Mouse (Mus musculus): ENCODE results near the gene Ugt2a2.
"Not testable (repeated sequence)": the region's sequence is repeated elsewhere in the genome, so short reads cannot be mapped to it uniquely, and the experiment has no call there.

Ugt2a2 gene

DNA sequence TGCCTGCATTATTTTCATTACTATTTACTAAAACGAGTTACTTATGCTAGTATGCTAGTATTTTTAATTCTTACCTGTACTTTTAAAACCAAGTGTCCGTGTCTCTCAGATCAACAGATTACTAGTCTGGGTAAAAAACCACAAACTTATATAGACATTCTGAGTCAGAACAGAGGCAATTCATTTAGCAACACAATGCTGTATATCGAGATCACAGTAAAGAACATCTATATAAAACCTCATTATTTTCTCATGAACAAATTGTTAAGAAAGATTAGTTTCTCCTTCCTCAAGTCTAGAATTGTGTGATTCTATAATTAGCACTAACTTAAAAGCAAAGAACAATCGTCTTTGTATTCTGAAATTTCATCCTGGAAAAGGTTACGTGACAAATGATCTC, at the start of gene Ugt2a2:
TSS of gene Ugt2a2 (minus strand) at position 101 of the 400 bp plus-strand sequence.
- in situ Hi-C loops (cut with MboI, MseI) = no loop called here

DNA sequence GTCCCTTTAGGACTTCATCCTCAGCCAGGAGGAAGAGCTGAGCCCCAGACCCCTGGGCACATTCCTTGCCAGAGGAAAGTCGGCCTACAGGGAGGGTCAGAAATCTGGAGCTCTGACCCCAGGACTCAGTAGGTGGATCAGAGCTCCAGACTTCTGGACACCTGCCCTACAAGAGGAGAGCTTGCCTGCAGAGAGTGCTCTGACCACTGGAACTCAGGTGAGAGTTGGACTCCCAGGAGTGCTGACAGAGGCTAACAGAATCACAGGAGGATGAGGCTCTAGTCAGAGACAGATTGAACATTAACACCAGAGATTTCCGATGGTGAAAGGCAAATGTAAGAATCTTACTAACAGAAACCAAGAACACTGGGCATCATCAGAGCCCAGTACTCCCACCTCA, 41.5 kb upstream of the Ugt2a2 start:
- in situ Hi-C loops (cut with MboI, MseI) = not testable (repeated sequence)

DNA sequence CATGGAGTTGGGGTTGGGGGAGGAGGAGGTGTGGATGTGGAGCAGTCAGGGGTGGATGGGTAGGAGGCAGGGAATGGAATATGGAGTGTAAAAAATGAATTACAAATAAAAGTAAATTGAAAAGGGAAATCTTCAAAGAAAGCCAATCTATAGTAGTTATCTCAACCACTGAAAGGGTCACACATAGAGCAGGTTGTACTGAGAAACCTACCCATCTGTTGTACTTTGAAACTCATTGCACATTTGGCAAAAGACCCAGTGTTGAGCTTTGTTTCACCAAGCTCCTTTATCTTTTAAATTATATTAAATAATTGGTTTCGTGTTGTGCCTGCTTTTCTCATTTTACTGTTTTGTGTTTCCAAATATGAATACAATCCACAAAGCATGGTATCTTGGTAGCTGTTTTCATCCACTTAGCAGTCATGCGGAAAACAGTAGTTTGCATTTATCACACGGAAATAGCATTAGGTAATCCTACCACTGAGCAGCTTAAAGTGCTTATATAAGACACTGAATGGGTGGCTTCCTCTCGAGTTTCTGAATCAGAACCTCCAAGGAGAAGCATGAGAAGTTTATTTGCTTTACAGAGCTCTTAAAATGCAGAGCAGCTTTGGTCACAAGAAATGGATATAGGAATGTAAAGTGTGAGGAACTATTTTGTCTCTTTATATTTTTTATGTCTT, 23.9 kb upstream of the Ugt2a2 start:
- in situ Hi-C loops (cut with MboI, MseI) = no loop called here

DNA sequence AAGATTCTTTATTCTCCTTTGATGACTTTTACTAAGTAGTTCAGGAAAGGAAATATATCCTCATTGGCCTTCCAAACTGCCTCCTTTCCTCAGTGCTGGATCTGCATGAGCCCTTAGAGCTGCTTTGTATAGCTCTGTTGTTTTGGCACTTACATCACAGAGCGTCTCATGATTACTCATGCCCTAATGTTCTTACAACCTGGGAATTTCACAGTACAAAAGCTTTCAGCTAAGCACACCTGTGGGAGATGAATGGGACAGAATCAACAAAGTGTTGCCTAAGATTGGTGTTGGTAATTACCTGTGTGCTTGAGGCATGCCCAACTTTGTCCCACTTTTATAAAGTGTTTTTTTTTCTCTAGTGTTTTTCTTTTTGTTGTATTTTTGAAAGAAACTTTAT, 20.6 kb upstream of the Ugt2a2 start:
- in situ Hi-C loops (cut with MboI, MseI) = no loop called here

DNA sequence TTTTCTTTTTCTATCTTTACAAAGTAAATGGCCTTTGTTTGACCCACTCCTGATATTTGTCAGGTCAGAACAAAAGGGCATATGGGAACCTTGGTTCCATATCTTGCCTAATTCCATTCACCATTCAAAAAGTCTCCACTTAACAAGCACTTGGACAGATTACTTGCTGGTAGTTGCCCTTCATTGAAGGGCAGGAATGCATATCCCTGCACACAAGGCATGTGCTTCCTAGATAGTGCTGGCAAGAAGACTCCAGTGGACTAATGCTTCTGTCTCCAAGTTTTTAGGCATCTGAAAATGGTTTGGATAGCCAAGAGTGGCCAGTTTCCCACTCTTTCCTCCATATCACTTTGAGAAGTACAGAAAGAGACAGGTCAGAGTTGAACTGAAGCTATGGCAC, 17.3 kb upstream of the Ugt2a2 start:
- in situ Hi-C loops (cut with MboI, MseI) = no loop called here

DNA sequence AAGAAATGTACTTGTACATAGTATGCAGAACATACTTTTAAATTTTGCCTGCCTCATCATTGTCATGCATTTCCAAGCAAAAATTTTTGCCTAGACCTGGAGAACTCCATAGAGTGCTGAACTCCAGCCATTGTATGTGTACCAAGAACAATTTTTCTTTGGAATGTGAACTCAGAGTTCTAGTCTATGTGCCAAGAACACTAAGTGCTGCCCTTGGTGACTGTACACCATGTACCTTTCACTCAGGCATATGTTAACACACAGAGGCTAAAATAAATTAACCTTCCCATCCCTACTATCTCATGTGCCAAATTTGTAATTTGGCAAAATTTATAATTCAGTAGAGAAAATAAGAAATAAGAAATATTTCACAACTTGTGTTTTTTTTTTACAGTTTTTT, 16.9 kb upstream of the Ugt2a2 start:
- in situ Hi-C loops (cut with MboI, MseI) = no loop called here

DNA sequence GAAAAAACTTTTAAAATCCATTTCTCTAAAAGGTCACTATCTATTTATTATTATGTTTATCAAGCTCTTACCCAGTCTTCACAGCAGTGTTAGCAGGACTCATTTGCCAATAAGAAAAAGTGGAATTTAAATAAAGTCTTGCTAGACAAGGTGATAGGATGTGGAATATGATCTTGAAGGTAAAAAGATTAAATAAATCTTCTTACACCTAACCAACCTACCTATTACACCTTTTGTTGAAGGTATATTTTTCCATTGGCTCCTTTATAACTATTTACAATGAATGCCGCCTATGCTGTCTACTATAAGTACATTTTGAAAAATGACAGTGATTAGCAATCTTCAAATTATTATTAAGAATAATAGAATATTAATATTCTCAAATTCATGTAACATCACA, 8.7 kb upstream of the Ugt2a2 start, which contains the start of gene Ugt2a1:
TSS of gene Ugt2a1 (minus strand) at position 101 of the 400 bp plus-strand sequence.
- in situ Hi-C loops (cut with MboI, MseI) = no loop called here

DNA sequence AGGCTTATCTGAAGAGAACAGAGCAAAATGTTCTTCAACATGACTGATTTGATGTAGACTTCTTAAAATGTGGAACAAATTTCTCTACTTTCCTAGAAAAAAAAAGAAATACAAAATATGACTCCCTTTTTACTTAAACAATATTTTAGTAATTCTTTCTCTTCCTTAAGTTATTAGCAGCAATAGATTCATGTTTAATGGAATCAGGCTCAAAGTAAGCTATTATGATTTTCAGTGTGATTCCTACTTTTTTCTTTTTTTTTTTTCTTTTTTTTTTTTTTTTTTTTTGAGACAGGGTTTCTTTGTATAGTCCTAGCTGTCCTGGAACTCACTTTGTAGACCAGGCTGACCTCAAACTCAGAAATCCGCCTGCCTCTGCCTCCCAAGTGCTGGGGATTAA, 4.6 kb upstream of the Ugt2a2 start, which contains the start of gene Gm43638:
TSS of gene Gm43638 (minus strand) at position 101 of the 400 bp plus-strand sequence.
- in situ Hi-C loops (cut with MboI, MseI) = not testable (repeated sequence)

DNA sequence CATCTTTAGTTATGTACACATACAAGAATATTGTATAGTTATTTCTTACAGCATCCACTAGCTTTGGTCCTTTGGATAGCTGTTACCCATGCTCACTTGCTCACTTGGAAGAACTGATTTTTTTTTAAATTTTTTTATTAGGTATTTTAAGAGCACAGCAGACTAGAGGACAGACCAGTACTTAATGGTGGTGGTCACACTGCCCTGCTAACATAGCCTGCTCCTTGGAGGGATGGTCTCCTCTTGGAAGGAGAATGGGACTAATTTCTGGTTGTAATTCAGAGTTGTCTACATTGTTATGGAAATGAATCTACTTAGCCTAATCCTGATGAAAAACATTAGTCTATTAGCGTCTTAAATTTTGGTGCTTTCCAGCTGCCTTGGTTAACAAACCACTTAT, 23.2 kb downstream of the Ugt2a2 start:
- in situ Hi-C loops (cut with MboI, MseI) = no loop called here

DNA sequence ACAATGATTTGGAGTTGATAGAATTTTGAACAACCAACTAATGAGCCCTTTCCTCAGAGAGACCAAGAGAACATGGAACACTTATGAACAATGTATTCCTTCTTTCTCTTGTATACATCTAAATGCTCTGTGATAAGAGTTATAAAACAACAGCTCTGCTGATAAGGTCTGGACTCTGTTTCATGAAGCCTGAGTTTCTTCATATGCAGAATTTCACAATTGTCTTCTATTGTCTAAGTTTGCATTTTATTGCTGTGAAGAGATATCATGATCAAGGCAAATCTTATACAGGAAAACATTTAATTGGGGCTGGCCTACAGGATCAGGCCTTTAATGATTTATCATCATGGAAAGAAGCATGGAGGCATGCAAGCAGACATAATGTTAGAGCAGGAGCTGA, 24.4 kb downstream of the Ugt2a2 start:
- in situ Hi-C loops (cut with MboI, MseI) = no loop called here

DNA sequence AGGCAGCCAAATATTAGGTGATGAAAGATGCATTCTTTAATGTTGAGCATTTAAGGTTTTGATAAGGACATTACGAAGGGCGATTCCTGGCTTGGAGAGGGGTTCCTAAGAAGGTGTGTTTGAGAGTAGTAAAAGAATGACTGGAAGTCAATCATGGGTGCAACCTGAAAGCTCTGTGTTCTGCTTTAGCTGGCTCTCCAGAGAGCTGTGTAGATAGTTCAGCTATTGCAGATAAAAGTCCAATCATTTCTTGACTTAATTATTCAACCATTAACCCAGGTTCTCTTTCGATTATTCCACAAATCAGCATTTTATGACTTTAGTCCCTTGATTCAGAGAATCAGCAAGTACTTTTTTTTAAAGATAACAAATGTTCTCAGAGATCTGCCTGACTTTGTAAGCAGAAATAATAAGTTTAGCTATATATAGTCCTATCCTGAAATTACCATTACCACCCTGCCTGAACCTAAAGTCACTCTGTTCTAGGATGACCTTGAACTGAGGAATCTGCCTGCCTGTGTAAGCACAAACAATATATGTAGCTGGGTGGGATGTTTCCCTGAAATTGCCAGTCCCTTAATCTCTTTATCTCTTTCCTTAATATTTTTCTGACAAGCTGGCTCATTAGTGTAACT, 25.7 kb downstream of the Ugt2a2 start:
- in situ Hi-C loops (cut with MboI, MseI) = no loop called here

DNA sequence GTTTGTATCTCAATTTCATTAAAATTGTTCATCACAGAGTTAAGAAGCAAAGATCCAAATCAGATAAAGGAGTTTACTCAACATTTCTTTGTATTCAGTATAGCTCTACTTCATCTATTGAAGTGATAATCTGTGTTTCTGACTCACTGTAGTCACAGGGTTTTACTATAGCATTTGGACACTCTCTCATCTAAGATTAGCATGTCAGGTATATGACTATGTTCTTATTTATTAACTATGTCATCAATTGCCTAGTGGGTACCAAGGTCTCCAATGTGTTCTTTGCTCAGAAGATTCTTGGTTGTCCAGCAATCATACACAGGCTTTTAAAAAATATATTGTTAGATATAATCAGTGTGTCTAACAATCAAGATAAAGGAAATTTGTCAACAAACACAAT, 26.5 kb downstream of the Ugt2a2 start:
- in situ Hi-C loops (cut with MboI, MseI) = no loop called here

DNA sequence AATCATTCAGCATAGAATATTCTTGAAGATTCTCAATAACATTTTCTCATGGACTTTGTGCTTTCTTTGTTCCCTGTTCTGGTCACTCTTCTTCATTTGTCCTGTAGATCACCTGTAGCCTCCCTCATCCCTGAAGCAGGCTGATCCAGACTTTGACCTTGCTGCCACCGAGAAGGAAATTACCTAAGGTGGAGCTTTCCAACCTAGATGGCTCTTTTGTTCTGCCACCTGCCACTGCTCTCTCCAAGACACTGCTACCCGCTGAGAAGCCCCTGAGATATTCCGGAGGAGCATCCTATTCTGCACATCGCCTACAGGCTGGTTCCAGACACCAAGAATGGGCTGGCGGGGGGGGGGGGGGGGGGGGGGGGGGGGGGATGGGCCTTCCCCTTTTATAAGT, 29.5 kb downstream of the Ugt2a2 start:
- in situ Hi-C loops (cut with MboI, MseI) = not testable (repeated sequence)

DNA sequence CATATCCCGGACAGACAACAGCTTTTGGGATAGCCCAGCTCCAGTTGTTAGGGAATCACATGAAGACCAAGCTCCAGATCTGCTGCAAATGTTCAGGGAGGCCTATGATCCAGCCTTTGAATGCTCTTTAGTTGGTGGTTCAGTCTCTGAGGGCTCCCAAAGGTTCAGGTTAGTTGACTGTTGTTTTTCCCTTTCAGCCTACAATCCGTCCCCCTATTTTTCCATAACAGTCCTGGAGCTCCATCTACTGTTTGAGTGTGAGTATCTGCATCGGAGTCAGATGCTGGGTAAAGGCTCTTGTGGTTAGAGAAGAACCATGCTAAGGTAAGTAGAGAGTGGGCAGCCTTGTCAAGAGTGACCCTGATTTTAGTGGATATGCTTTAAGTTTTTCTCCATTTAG, 45.8 kb downstream of the Ugt2a2 start:
- in situ Hi-C loops (cut with MboI, MseI) = no loop called here

DNA sequence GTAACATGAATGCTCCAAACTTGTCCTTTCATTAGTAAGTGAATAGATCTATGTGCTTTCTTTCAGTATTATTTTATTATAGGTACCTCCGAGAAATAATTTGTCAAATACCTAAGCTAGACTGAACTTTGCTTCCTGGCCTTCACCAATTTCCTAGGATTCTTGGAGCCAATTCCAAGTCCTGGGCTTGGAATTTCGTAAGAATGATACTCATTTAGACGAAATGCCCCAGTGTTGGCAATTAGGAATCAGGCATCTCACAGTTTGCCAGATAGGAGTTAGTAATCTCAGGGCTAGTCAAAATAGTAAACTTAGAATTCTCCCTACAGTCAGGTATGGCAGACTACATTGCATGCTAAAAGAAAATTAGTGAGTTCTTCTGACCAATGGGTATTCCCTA, 56.4 kb downstream of the Ugt2a2 start:
- in situ Hi-C loops (cut with MboI, MseI) = no loop called here

DNA sequence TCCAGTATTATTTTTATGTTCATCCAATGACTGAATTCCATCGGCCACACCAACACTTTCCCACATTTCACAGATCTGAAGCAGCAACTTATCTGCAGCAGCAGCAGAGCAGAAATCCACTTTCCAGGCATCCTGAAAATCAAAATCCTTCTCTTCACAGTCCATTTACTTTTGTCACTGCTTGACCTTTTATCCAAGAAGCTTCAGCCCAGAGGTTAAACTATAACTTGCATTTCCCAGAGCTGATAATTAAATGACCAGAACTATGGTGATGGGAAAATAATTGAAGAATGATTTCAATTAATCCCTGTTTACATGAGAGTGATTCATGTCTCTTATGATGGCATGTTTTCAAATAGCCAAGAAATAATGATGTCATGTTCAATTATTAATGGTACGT, 58.0 kb downstream of the Ugt2a2 start, which contains the start of gene Ugt2b38:
TSS of gene Ugt2b38 (minus strand) at position 163 of the 400 bp plus-strand sequence.
- in situ Hi-C loops (cut with MboI, MseI) = not testable (repeated sequence)
